Mouse (Mus musculus): ENCODE measurements around the gene Fkbp3. TPM values are rescaled to one million over a fixed set of nuclear protein-coding genes. Genes with fewer than 3 reads are reported as not detected.

Fkbp3 gene
- polyA plus RNA-seq, 1 experiment from 2014 or later = 625 TPM

DNA sequence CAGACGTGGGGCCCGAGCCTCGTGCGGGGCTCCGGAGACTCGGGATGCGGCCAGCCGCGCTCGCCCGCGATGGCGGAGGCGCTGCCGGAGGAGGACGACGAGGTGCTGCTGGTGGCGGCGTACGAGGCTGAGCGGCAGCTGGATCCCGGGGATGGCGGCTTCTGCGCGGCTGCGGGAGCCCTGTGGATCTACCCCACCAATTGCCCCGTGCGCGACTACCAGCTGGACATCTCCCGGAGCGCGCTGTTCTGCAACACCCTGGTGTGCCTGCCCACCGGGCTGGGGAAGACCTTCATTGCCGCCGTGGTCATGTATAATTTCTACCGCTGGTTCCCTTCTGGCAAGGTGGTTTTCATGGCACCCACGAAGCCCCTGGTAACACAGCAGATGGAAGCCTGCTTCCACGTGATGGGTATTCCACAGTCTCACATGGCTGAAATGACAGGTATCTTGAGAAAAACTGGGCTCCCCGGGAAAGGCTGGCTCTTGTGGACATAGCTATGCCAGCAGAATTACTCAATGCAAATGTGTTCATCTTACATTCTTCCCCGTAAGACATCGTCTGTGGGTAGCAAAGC lies 2.0 kb upstream of the Fkbp3 start:
- Histone ChIP-seq H3K27ac (ENCODE audit: low read depth, low read length) (peak overlapping the region; percentile 67), H3K36me3 (ENCODE audit: control insufficient read depth, insufficient read depth, low read length) (no peaks in the 10 kb centered on the region; the same call in 1 of the 2 replicates), H3K4me3 (ENCODE audit: low read depth, low read length) (peak overlapping the region; percentile 86), H3K9me3 (ENCODE audit: control insufficient read depth, low read length) (no peaks in the 10 kb centered on the region), H3K4me2 (ENCODE audit: low read depth) (peak overlapping the region; percentile 79), H3K9ac (ENCODE audit: low read length) (peak overlapping the region; percentile 79), H3K27me3 (ENCODE audit: control insufficient read depth, insufficient read depth, low read length) (no peaks in the 10 kb centered on the region), H3K4me1 (ENCODE audit: control insufficient read depth, insufficient read depth, low read length) (peaks cover 6% of the 10 kb centered on the region)
- DNase-seq (ENCODE audit: low spot score) = no peak
- under 1% methylated on average over 27 of the region's 41 CpGs for WGBS
- no peak for ATAC-seq (ENCODE audit: insufficient read depth, low FRiP score, low TSS enrichment)

DNA sequence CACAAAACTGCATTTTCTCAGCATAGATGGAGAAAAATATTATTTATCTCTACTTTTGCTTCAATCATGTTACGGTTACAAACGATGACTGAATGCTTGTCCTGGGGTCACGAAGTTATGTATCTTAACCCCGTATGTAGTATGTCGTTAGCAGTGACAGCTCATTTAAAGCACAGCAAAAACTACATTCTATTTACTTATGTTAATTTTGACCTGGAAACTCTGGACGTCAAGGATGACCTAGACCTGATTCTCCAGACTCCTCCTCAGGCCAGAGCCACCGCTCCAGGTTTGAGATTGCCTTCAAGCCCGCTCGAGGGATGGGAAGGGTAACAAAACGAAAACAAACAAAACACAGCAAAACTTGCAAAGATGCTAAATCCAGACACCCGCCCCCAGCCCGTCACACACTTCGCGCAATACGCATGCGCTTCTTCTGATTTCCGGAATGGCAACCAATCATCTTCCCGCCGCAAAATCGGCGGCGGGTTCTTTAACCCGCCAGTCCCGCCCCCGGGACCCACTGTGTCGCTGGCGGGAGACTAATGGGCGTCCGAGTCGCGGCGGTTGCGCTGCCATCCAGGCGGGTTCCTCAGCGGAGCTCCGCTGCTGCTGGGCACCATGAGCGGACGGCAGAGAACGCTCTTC lies 1.4 kb upstream of the Fkbp3 start, which contains the start of gene Fancm:
Gene Fancm, plus strand, starts transcription at position 519 of the 648 bp plus-strand sequence.
- WGBS = 3% methylated on average over 39 of the region's 39 CpGs
- H3K4me1 ChIP-seq (ENCODE audit: control insufficient read depth, insufficient read depth, low read length) = peaks cover 6% of the 10 kb centered on the region
- H3K36me3 ChIP-seq (ENCODE audit: control insufficient read depth, insufficient read depth, low read length) = no peaks in the 10 kb centered on the region
- H3K9me3 ChIP-seq (ENCODE audit: control insufficient read depth, low read length) = no peaks in the 10 kb centered on the region
- H3K4me2 ChIP-seq (ENCODE audit: low read depth) = peak within 1 kb of the TSS; percentile 79
- DNase-seq (ENCODE audit: low spot score) = peak; percentile 94
- peak within 1 kb of the TSS; percentile 79 for H3K9ac ChIP-seq (ENCODE audit: low read length)
- ATAC-seq (ENCODE audit: insufficient read depth, low FRiP score, low TSS enrichment) = peak; percentile 20
- peak within 1 kb of the TSS; percentile 86 for H3K4me3 ChIP-seq (ENCODE audit: low read depth, low read length)
- no peaks in the 10 kb centered on the region for H3K27me3 ChIP-seq (ENCODE audit: control insufficient read depth, insufficient read depth, low read length)
- H3K27ac ChIP-seq (ENCODE audit: low read depth, low read length) = peak within 1 kb of the TSS; percentile 67

DNA sequence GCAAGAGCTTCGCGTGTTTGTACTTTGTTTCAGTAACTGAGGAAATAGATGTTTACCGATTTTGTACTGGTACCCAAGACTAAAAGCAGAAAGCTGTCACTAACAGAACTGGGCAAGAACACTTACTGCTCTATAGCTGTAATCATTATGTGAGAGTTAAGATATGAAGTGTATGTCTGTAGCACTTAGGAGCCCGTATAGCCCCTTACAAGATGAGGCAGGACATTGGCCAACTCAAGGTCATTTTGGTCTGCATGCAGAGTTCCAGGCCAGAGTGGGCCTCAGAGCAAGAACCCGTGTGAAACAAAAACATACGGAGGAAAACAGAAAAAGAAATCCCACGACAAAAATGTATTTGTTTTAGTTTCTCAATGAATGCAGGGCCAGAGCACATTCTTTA lies 844 bp upstream of the Fkbp3 start:
- H3K4me1 ChIP-seq (ENCODE audit: control insufficient read depth, insufficient read depth, low read length) = peaks cover 6% of the 10 kb centered on the region
- no peaks in the 10 kb centered on the region for H3K36me3 ChIP-seq (ENCODE audit: control insufficient read depth, insufficient read depth, low read length)
- H3K27ac ChIP-seq (ENCODE audit: low read depth, low read length) = no peak overlapping the region
- peak overlapping the region; percentile 37; the same call in 1 of the 2 replicates for H3K9ac ChIP-seq (ENCODE audit: low read length)
- no peaks in the 10 kb centered on the region for H3K9me3 ChIP-seq (ENCODE audit: control insufficient read depth, low read length)
- WGBS = 48% methylated on average over 7 of the region's 7 CpGs
- H3K4me2 ChIP-seq (ENCODE audit: low read depth) = peak overlapping the region; percentile 79
- no peaks in the 10 kb centered on the region for H3K27me3 ChIP-seq (ENCODE audit: control insufficient read depth, insufficient read depth, low read length)
- ATAC-seq (ENCODE audit: insufficient read depth, low FRiP score, low TSS enrichment) (no peak), DNase-seq (ENCODE audit: low spot score) (no peak)
- peak overlapping the region; percentile 86 for H3K4me3 ChIP-seq (ENCODE audit: low read depth, low read length)

DNA sequence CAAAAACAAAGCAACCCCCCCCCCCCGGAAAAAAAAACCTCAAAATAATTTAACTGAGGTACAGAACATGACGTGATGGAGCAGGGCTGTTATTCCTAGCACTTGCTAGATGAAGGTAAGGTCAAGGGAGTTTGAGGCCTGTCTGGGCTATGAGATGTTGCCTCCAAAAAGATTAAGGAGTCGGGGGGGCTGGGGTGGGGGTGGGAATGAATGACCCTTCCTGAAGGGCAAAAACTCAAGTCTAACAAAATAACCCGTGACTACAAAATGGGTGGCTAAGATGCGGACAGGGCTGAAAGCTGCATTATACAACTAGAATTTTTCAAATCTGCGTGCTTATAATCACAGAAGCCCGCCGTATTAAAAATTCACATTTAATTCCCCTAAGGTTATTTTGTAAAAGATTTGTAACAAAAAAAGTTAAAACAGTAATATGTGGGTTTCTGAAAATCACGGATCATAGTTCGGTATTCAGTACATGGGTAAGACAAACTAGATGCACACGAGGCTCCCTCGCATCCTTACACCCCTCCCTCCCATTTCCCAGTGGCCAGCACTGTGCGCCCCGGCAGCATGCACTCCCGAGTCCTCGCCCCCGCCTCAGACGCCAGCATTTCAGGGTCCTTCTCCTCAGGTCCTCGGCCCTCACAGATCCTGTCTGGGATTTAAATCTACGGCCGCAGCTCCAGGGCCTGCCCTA lies 746 bp downstream of the Fkbp3 start:
- Histone ChIP-seq H3K9me3 (ENCODE audit: control insufficient read depth, low read length) (no peaks in the 10 kb centered on the region), H3K4me1 (ENCODE audit: control insufficient read depth, insufficient read depth, low read length) (peaks cover 6% of the 10 kb centered on the region), H3K4me3 (ENCODE audit: low read depth, low read length) (peak overlapping the region; percentile 86), H3K9ac (ENCODE audit: low read length) (peak overlapping the region; percentile 94), H3K4me2 (ENCODE audit: low read depth) (peak overlapping the region; percentile 79), H3K27ac (ENCODE audit: low read depth, low read length) (peak overlapping the region; percentile 80), H3K36me3 (ENCODE audit: control insufficient read depth, insufficient read depth, low read length) (peaks cover 2% of the 10 kb centered on the region; the same call in 1 of the 2 replicates), H3K27me3 (ENCODE audit: control insufficient read depth, insufficient read depth, low read length) (no peaks in the 10 kb centered on the region)
- ATAC-seq (ENCODE audit: insufficient read depth, low FRiP score, low TSS enrichment) = peak; percentile 78
- 5% methylated on average over 21 of the region's 21 CpGs for WGBS
- no peak for DNase-seq (ENCODE audit: low spot score)

DNA sequence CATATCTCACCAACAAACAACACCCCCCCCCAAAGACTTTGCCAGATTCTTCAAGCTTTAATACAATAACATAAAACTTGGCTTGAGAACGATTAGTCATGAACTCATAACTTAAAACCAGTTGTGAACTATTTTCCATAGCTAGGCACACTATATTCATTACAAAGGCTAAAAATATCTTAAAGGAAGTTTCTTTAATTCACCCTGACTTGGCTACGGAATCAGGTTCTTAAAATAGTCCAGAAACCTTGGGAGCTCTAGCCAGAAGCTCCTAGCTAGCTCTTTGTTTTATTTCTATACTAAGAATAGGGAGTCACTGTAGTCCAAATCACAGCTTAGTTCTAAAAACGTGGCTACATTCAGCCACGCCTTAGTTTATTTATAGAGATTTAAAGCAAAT lies 5.4 kb downstream of the Fkbp3 start:
- H3K9me3 ChIP-seq (ENCODE audit: control insufficient read depth, low read length) = no peaks in the 10 kb centered on the region
- DNase-seq (ENCODE audit: low spot score) (no peak), ATAC-seq (ENCODE audit: insufficient read depth, low FRiP score, low TSS enrichment) (no peak)
- no peaks in the 10 kb centered on the region for H3K4me1 ChIP-seq (ENCODE audit: control insufficient read depth, insufficient read depth, low read length)
- 81% methylated on average over 4 of the region's 4 CpGs for WGBS
- H3K27ac ChIP-seq (ENCODE audit: low read depth, low read length) = no peak overlapping the region
- no peaks in the 10 kb centered on the region for H3K27me3 ChIP-seq (ENCODE audit: control insufficient read depth, insufficient read depth, low read length)
- no peak overlapping the region for H3K9ac ChIP-seq (ENCODE audit: low read length)
- peaks cover 4% of the 10 kb centered on the region; the same call in 1 of the 2 replicates for H3K36me3 ChIP-seq (ENCODE audit: control insufficient read depth, insufficient read depth, low read length)
- no peak overlapping the region for H3K4me2 ChIP-seq (ENCODE audit: low read depth)
- H3K4me3 ChIP-seq (ENCODE audit: low read depth, low read length) = no peak overlapping the region

DNA sequence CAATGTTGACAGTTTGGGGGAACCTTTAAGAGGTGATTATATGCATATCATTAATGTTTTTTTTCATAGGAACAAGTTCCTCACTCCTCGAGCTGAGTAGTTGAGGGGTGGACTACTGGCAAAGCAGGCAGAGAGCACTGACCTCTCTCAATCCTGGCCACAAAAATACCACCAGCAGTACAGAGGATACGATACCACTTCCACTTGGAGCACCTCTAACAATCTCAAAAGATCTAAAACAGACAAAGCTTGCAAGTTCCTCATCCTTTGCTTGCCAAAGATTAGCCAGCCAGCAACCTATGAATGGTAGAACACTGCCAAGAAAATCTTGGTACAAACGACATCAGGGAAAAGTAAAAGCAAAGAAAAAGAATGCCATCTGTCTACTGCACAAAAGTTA lies 7.6 kb downstream of the Fkbp3 start:
- H3K9me3 ChIP-seq (ENCODE audit: control insufficient read depth, low read length) = no peaks in the 10 kb centered on the region
- no peaks in the 10 kb centered on the region for H3K4me1 ChIP-seq (ENCODE audit: control insufficient read depth, insufficient read depth, low read length)
- no peak overlapping the region for H3K27ac ChIP-seq (ENCODE audit: low read depth, low read length)
- no peak for ATAC-seq (ENCODE audit: insufficient read depth, low FRiP score, low TSS enrichment)
- peaks cover 6% of the 10 kb centered on the region for H3K36me3 ChIP-seq (ENCODE audit: control insufficient read depth, insufficient read depth, low read length)
- WGBS = 82% methylated on average over 3 of the region's 3 CpGs
- H3K4me3 ChIP-seq (ENCODE audit: low read depth, low read length) = no peak overlapping the region
- DNase-seq (ENCODE audit: low spot score) = no peak
- no peak overlapping the region for H3K9ac ChIP-seq (ENCODE audit: low read length)
- no peak overlapping the region for H3K4me2 ChIP-seq (ENCODE audit: low read depth)
- no peaks in the 10 kb centered on the region for H3K27me3 ChIP-seq (ENCODE audit: control insufficient read depth, insufficient read depth, low read length)

DNA sequence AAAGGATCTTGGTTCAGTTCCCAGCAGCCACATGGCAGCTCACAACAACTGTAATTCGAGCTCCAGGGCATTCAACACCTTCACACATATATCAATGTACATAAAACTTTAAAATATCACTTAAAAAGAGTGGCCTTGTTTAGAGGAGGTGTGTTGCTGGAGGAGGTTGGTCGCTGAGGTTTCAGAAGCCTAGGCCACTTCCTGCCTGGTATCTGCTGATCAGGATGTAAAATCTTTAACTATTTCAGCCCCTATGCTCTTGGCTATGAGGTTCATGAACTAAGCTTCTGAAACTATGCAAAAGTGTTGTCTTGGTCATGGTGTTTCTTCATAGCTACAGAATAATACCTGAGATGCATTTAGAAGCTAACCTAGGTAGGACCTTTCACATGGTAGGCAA lies 8.6 kb downstream of the Fkbp3 start:
- no peak overlapping the region for H3K27ac ChIP-seq (ENCODE audit: low read depth, low read length)
- 87% methylated on average over 2 of the region's 2 CpGs for WGBS
- DNase-seq (ENCODE audit: low spot score) (no peak), ATAC-seq (ENCODE audit: insufficient read depth, low FRiP score, low TSS enrichment) (no peak)
- H3K4me2 ChIP-seq (ENCODE audit: low read depth) = no peak overlapping the region
- H3K9me3 ChIP-seq (ENCODE audit: control insufficient read depth, low read length) = no peaks in the 10 kb centered on the region
- H3K27me3 ChIP-seq (ENCODE audit: control insufficient read depth, insufficient read depth, low read length) = no peaks in the 10 kb centered on the region
- peaks cover 6% of the 10 kb centered on the region for H3K36me3 ChIP-seq (ENCODE audit: control insufficient read depth, insufficient read depth, low read length)
- H3K4me3 ChIP-seq (ENCODE audit: low read depth, low read length) = no peak overlapping the region
- H3K9ac ChIP-seq (ENCODE audit: low read length) = no peak overlapping the region
- H3K4me1 ChIP-seq (ENCODE audit: control insufficient read depth, insufficient read depth, low read length) = no peaks in the 10 kb centered on the region

DNA sequence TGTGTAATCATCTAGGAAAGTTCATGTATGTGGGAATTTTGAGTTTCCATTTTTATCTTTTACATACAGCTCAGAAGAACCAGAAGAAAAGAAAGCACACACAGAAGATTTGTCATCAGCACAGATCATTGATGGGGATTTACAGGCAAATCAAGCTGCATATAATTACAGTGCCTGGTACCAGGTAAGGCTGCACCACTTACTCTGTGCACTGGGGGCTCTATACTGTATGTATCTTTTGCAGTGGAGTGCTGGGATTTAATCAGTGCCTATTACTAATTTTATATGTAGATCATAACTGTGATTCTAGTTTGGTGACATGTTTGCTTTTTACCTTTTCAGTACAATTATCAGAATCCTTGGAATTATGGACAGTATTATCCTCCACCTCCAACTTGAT lies 12.7 kb downstream of the Fkbp3 start:
- Histone ChIP-seq H3K9me3 (ENCODE audit: control insufficient read depth, low read length) (no peaks in the 10 kb centered on the region), H3K4me3 (ENCODE audit: low read depth, low read length) (no peak overlapping the region), H3K27me3 (ENCODE audit: control insufficient read depth, insufficient read depth, low read length) (no peaks in the 10 kb centered on the region), H3K27ac (ENCODE audit: low read depth, low read length) (no peak overlapping the region), H3K4me2 (ENCODE audit: low read depth) (no peak overlapping the region), H3K4me1 (ENCODE audit: control insufficient read depth, insufficient read depth, low read length) (no peaks in the 10 kb centered on the region), H3K36me3 (ENCODE audit: control insufficient read depth, insufficient read depth, low read length) (peaks cover 2% of the 10 kb centered on the region; the same call in 1 of the 2 replicates), H3K9ac (ENCODE audit: low read length) (no peak overlapping the region)
- DNase-seq (ENCODE audit: low spot score) (no peak), ATAC-seq (ENCODE audit: insufficient read depth, low FRiP score, low TSS enrichment) (no peak)
